Mouse (Mus musculus) thymus, adult 2 months (tissue): Measurements from ENCODE around the gene Cped1.

Source experiments
- CTCF ChIP-seq: fragments of 200-500 bp; IDR thresholded peaks from 2 replicates; pipeline ENCODE4 v1.5.1; 2012; ENCODE audit warnings: mild to moderate bottlenecking, control low read depth, low read length, moderate library complexity, borderline replicate concordance; ENCODE audit not compliant: control insufficient read depth, poor library complexity, insufficient read depth; ENCODE audit errors: extremely low read depth
- POLR2A ChIP-seq: fragments of 200-500 bp; IDR thresholded peaks from 2 replicates; pipeline ENCODE4 v1.6.1; 2012; ENCODE audit warnings: mild to moderate bottlenecking, low read length, control low read depth, moderate library complexity; ENCODE audit not compliant: control insufficient read depth, poor library complexity, insufficient read depth; ENCODE audit errors: extremely low read depth

GRCm38 (mm10) chr6:22186967-22187366 is 201.3 kb downstream of the Cped1 start:
- no peak for TF ChIP-seq POLR2A
- TF ChIP-seq CTCF: no peak
